Mouse (Mus musculus): ENCODE results near the gene 4930455H04Rik. TPM values are rescaled to one million over a fixed set of nuclear protein-coding genes. Genes with fewer than 3 reads are reported as not detected.

4930455H04Rik gene
- polyA plus RNA-seq, 2 experiments, result not detected

DNA sequence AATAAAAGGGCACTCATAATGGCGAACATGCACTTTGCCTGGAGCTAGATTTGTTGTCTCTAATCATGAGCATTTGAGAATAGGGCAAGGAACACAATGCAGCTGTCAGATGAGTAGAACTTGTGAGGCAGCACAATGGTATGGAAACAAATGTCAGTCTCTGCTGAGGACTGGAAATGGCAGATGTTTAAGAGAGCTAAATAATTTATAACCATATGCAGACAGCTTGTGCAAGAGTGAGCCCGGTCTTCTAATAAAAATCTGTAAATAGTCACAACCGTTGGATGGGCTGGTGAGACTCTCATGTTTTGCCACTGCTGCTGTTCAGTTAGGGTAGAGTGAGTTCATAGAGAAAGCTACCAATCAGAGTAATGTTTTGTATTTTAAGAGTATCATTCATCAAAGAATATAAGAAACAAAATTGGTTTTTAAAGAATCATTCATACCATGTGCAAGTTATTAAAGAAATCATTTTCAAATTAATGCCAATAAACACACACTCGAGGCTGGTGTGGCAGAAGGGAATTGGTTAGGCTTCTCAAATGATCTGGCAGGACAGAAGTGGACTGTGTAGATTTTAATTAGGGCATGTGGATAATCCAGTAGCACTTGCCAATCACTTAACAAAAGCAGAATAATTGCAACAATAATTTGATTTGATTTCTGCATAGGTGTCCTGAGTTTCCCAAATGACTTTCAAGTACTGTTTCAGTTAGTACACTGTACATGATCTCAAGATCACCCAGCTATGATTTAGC lies 31.0 kb upstream of the 4930455H04Rik start:
- no peaks in the 10 kb centered on the region for H3K27me3 ChIP-seq (ENCODE audit: control insufficient read depth, insufficient read depth, low read length)
- no peak overlapping the region for H3K4me3 ChIP-seq (ENCODE audit: insufficient read depth in 1 of 2, low read depth in 2 of 2, low read length in 2 of 2)
- DNase-seq (ENCODE audit: low read depth in 3 of 3, low spot score in 3 of 3) (no peak), ATAC-seq (ENCODE audit: insufficient read depth) (no peak)
- H3K4me1 ChIP-seq (replicated peaks; ENCODE audit: control insufficient read depth in 2 of 2, insufficient read depth in 2 of 2, low read length in 1 of 2), result no peaks in the 10 kb centered on the region
- H3K27ac ChIP-seq, result no peak overlapping the region
- no peak overlapping the region for H3K9ac ChIP-seq (replicated peaks)
- H3K4me2 ChIP-seq (ENCODE audit: low read depth), result no peak overlapping the region
- 58% methylated on average over 4 of the region's 4 CpGs for WGBS (ENCODE audit: insufficient replicate concordance)
- TF ChIP-seq EP300 (IDR thresholded peaks at IDR 0.05; ENCODE audit: low read depth) (no peak), CTCF (IDR thresholded peaks at IDR 0.05; ENCODE audit: low read depth) (no peak)
- H3K36me3 ChIP-seq (replicated peaks; ENCODE audit: control insufficient read depth, insufficient read depth, low read depth), result no peaks in the 10 kb centered on the region
- no peaks in the 10 kb centered on the region for H3K9me3 ChIP-seq (ENCODE audit: control insufficient read depth, low read length)

DNA sequence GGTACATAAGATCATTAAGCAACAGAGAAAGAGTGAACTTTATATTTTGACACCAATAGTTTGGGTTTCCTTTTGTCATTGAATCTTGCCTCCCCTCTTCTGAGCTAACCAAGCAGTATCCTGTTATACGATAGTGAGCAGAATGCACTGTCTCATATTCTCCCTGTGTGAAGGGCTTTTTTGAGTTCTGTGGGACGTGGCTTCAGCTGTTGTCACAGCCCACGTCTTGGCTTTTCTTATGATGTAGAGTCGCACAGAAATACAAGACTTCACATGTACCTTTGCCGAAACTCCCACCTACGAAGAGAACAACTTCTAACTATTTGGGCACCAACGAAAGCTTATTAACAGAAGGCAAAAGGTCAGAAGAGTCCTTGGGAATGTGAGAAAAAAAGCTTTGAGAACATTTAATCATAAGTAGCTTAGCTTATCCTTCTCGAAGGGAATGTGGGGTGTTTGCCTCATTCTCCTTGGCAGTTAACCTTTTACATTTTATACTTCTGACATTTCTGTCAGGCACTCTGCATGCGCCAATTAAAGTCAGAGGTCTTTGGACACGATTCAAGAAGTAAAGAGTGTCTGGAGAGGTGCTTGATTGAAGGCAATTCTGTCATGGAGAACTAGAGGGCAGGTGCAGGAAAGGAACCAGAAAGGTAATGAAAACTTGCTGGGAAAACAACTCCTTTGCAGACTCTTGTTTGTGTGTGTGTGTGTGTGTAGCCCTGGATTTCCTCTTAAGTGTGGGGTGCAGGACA lies 27.1 kb upstream of the 4930455H04Rik start:
- Histone ChIP-seq H3K27ac (no peak overlapping the region), H3K36me3 (replicated peaks; ENCODE audit: control insufficient read depth, insufficient read depth, low read depth) (no peaks in the 10 kb centered on the region), H3K4me3 (ENCODE audit: insufficient read depth in 1 of 2, low read depth in 2 of 2, low read length in 2 of 2) (no peak overlapping the region), H3K27me3 (ENCODE audit: control insufficient read depth, insufficient read depth, low read length) (no peaks in the 10 kb centered on the region), H3K9ac (replicated peaks) (no peak overlapping the region), H3K4me1 (replicated peaks; ENCODE audit: control insufficient read depth in 2 of 2, insufficient read depth in 2 of 2, low read length in 1 of 2) (no peaks in the 10 kb centered on the region), H3K4me2 (ENCODE audit: low read depth) (no peak overlapping the region), H3K9me3 (ENCODE audit: control insufficient read depth, low read length) (no peaks in the 10 kb centered on the region)
- ATAC-seq (ENCODE audit: insufficient read depth), result no peak
- TF ChIP-seq EP300 (IDR thresholded peaks at IDR 0.05; ENCODE audit: low read depth), result no peak
- no peak for TF ChIP-seq CTCF (IDR thresholded peaks at IDR 0.05; ENCODE audit: low read depth)
- WGBS (ENCODE audit: insufficient replicate concordance), result 62% methylated on average over 10 of the region's 10 CpGs
- no peak for DNase-seq (ENCODE audit: low read depth in 3 of 3, low spot score in 3 of 3)

DNA sequence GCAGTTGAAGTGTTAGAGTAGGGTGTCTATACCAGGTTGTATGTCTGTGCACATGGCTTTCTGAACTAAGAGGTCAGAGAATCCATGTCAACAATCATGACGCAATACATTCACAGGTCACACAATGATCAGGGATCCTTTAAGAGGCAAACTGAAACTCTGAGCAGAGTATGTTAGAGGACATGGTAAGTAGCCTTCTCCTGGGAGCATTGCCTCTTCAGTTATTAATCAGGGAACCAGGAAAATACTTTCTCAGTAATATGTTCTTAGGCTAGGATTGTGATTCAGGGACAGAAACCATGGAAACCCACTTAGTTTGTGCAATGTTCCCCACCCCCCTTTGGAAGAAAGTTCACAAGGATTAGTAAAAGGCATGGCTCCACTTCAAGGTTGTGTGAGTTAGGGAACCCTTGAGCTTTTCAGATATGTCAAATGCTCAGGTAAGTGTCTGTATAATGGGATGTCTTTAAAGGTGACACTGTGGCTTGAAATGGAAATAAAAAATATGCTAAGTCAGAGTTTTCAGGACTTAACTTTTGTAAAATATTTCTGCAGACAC lies 26.4 kb upstream of the 4930455H04Rik start:
- Histone ChIP-seq H3K27me3 (ENCODE audit: control insufficient read depth, insufficient read depth, low read length) (no peaks in the 10 kb centered on the region), H3K36me3 (replicated peaks; ENCODE audit: control insufficient read depth, insufficient read depth, low read depth) (no peaks in the 10 kb centered on the region), H3K4me3 (ENCODE audit: insufficient read depth in 1 of 2, low read depth in 2 of 2, low read length in 2 of 2) (no peak overlapping the region), H3K4me1 (replicated peaks; ENCODE audit: control insufficient read depth in 2 of 2, insufficient read depth in 2 of 2, low read length in 1 of 2) (no peaks in the 10 kb centered on the region), H3K9ac (replicated peaks) (no peak overlapping the region), H3K27ac (no peak overlapping the region), H3K9me3 (ENCODE audit: control insufficient read depth, low read length) (no peaks in the 10 kb centered on the region), H3K4me2 (ENCODE audit: low read depth) (no peak overlapping the region)
- ATAC-seq (ENCODE audit: insufficient read depth) (no peak), DNase-seq (ENCODE audit: low read depth in 3 of 3, low spot score in 3 of 3) (no peak)
- TF ChIP-seq EP300 (IDR thresholded peaks at IDR 0.05; ENCODE audit: low read depth) (no peak), CTCF (IDR thresholded peaks at IDR 0.05; ENCODE audit: low read depth) (no peak)
- 76% methylated on average over 1 of the region's 1 CpGs for WGBS (ENCODE audit: insufficient replicate concordance)

DNA sequence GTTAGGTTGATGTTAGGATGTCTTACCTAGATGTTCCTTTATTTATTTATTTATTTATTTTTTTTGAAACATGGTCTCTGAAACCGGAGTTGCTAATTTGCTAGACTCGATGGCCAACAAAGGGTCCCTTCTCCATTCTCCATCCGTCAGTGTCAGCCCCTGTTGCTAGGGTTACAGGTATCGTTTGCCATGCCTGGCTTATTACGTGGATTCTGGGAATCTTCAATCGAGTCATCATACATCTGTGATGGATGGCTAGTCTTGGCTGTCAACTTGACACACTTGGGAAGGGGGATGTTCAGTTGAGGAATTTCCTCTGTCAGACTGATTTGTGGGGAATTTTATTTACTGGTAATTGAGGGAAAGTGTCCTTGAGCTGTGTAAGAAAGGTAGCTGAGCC lies 25.3 kb upstream of the 4930455H04Rik start:
- H3K4me3 ChIP-seq (ENCODE audit: insufficient read depth in 1 of 2, low read depth in 2 of 2, low read length in 2 of 2), result no peak overlapping the region
- H3K9me3 ChIP-seq (ENCODE audit: control insufficient read depth, low read length), result no peaks in the 10 kb centered on the region
- H3K36me3 ChIP-seq (replicated peaks; ENCODE audit: control insufficient read depth, insufficient read depth, low read depth), result no peaks in the 10 kb centered on the region
- no peak for DNase-seq (ENCODE audit: low read depth in 3 of 3, low spot score in 3 of 3)
- WGBS (ENCODE audit: insufficient replicate concordance), result 61% methylated on average over 6 of the region's 6 CpGs
- no peaks in the 10 kb centered on the region for H3K4me1 ChIP-seq (replicated peaks; ENCODE audit: control insufficient read depth in 2 of 2, insufficient read depth in 2 of 2, low read length in 1 of 2)
- no peak overlapping the region for H3K27ac ChIP-seq
- no peak overlapping the region for H3K4me2 ChIP-seq (ENCODE audit: low read depth)
- no peak overlapping the region for H3K9ac ChIP-seq (replicated peaks)
- ATAC-seq (ENCODE audit: insufficient read depth), result no peak
- TF ChIP-seq CTCF (IDR thresholded peaks at IDR 0.05; ENCODE audit: low read depth) (no peak), EP300 (IDR thresholded peaks at IDR 0.05; ENCODE audit: low read depth) (no peak)
- no peaks in the 10 kb centered on the region for H3K27me3 ChIP-seq (ENCODE audit: control insufficient read depth, insufficient read depth, low read length)

DNA sequence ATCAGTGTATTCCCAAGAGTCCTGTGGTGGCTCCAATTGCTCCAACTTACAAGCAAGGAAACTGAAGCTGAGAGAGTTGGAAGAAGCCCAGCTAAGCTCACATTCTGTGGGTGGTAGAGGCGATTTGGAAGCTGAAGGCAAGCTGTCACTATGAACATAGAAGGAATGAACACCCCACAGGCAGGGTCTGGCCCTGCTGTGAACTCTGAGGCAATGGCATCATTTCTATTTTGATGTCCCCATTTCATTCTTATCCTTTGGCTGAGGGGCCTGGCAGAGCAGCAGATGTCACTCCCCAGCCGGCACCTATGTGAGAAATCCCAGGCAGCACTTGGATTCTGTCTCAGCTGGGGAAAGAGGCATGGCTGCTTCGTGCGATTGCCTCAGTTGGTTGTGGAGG lies 24.6 kb upstream of the 4930455H04Rik start:
- H3K4me3 ChIP-seq (ENCODE audit: insufficient read depth in 1 of 2, low read depth in 2 of 2, low read length in 2 of 2), result no peak overlapping the region
- H3K9ac ChIP-seq (replicated peaks), result no peak overlapping the region
- H3K27me3 ChIP-seq (ENCODE audit: control insufficient read depth, insufficient read depth, low read length), result no peaks in the 10 kb centered on the region
- H3K4me2 ChIP-seq (ENCODE audit: low read depth), result no peak overlapping the region
- TF ChIP-seq EP300 (IDR thresholded peaks at IDR 0.05; ENCODE audit: low read depth) (no peak), CTCF (IDR thresholded peaks at IDR 0.05; ENCODE audit: low read depth) (no peak)
- no peaks in the 10 kb centered on the region for H3K36me3 ChIP-seq (replicated peaks; ENCODE audit: control insufficient read depth, insufficient read depth, low read depth)
- no peak for DNase-seq (ENCODE audit: low read depth in 3 of 3, low spot score in 3 of 3)
- H3K27ac ChIP-seq, result no peak overlapping the region
- no peaks in the 10 kb centered on the region for H3K4me1 ChIP-seq (replicated peaks; ENCODE audit: control insufficient read depth in 2 of 2, insufficient read depth in 2 of 2, low read length in 1 of 2)
- H3K9me3 ChIP-seq (ENCODE audit: control insufficient read depth, low read length), result no peaks in the 10 kb centered on the region
- no peak for ATAC-seq (ENCODE audit: insufficient read depth)
- WGBS (ENCODE audit: insufficient replicate concordance), result 61% methylated on average over 4 of the region's 4 CpGs
